Mouse (Mus musculus): Measurements from ENCODE around the gene Utrn. TPM values are rescaled to one million over a fixed set of nuclear protein-coding genes. Genes with fewer than 3 reads are reported as not detected.

Utrn gene
- total RNA-seq, 2 experiments from 2014 or later: 41.5 to 42.8 TPM

DNA sequence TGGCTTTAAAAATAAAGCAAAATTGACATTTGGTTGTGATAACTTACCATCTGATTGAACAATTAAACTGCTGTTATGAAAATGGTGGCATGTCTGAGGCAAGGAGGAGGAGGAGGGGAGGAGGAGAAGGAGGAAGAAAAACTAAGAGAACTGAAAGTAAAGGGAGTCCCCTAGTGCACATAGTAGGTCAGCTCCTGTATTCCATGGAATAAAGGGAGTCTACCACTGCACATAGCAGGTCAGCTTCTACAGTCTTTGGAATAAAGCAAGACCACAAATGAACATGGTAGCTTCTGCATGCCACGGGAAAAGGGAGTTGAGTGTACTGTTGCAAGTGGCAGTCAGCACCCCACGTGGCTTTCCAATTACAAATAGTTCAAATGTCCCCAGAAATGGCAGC, 323.7 kb downstream of the Utrn start:
- intact Hi-C loops (cut with DNase I): no loop called here
- no peak for DNase-seq (ENCODE audit: extremely low spot score in 1 of 2, low spot score in 2 of 2)

DNA sequence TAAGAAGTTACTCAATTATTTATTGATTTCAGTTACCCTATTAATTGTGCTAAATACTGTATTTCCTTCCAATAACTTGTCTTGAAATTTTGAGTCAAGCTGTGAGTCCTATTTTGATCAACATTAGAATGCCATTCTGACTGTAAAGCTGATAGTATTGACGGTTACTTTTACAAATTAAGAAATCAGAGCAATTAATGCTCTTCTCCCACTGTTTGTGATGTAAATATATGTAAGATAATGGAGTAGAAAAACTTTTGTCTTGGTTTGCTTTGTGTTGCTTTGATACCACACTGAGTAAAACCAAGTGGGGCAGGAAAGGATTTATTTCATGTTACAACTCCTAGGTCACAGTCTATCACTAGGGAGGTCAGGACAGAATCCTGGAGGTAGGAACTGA, 327.4 kb downstream of the Utrn start:
- no peak for DNase-seq (ENCODE audit: extremely low spot score in 1 of 2, low spot score in 2 of 2)
- intact Hi-C loops (cut with DNase I): no loop called here

DNA sequence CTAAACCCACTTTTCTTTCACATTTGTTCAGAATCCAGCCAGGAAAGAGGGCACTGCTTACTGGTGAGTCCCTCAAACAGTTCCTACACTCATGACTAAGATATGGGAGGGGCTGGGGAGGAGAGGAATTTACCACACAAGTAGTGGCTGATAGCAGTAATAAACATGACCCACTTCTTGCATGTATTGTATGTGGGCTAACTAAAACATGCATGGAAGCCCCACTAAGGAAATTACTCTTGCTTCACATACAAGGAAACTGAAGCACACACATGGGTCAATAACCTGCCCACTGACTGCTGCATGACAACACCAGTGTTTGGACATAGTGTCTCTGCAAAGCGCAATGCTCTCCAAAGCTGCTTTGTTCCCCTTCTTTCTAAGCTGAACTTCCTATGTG, 333.9 kb downstream of the Utrn start:
- intact Hi-C loops (cut with DNase I): no loop called here
- DNase-seq (ENCODE audit: extremely low spot score in 1 of 2, low spot score in 2 of 2): no peak

DNA sequence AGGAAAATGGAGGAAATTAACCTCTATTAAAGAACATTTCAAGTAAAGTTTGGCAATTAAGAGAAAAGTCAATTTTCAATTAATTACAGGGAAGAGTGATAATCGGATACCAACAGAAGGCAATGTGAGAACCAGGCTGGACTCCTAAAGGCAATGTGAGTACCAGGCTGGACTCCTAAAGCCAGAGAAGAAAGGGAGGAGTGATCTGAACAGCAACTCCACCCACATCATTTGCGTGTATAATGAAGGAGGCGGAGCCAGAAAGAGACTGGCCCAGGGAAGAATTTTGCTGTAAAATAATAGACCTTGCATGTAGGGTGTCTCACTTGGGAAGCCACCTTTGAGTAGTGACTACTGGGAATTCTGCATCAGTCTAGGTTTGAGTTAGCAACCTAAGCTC, 334.4 kb downstream of the Utrn start:
- intact Hi-C loops (cut with DNase I): no loop called here
- DNase-seq (ENCODE audit: extremely low spot score in 1 of 2, low spot score in 2 of 2): no peak

DNA sequence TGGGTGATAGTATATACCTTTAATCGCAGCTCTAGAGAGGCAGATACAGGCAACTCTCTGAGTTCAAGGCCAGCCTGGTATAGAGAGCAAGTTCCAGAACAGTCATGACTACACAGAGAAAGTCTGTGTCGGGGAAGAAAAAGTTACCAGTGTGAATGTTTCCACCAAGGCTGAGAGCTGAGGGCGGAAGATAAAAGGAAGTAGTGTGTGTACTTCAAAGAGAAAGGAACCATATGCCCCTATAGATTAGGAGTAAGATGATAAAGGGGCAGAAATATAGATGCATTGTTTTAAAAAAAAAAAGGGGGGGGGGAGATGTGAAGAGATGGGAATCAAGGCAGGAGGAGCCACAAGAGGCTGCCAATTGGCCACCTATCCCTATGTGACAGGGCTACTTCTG, 334.9 kb downstream of the Utrn start:
- intact Hi-C loops (cut with DNase I): no loop called here
- no peak for DNase-seq (ENCODE audit: extremely low spot score in 1 of 2, low spot score in 2 of 2)

DNA sequence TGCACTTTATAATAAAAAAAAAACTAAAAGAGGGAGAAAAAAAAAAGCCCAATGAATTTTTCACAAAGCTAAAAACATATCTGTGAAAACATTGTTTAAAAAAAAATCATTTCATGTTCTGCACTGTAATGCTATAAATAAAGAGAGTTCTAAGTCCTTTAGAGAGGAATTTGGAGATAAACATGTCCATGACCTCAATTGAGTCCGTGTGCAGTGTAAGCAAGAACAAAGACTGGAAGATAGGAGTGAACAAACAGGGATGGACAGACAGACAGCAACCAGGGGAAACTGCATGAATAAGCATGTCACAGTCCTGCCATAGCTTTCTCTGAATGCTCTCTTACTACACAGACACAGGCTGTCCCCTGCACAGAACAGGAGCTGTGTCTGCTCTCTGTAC, 347.1 kb downstream of the Utrn start:
- no peak for DNase-seq (ENCODE audit: extremely low spot score in 1 of 2, low spot score in 2 of 2)
- intact Hi-C loops (cut with DNase I): no loop called here

DNA sequence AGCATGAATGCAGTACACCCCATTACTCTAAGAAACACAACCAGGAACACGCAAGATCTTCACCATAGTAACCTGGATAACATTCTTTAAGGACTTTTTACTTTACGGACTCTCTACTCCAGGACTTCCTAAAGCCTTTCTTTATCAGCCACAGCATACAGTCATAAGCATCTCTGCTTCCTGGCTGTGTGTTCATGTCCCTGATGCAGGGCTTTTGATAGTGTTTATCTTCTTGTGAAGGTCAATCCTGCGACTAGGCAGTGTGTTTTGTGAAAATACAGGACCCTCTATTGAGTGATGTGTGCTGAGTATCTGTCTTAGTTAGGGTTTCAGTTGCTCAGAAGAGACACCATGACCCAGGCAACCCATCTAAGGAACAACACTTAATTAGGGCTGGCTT, 351.0 kb downstream of the Utrn start:
- intact Hi-C loops (cut with DNase I): no loop called here

DNA sequence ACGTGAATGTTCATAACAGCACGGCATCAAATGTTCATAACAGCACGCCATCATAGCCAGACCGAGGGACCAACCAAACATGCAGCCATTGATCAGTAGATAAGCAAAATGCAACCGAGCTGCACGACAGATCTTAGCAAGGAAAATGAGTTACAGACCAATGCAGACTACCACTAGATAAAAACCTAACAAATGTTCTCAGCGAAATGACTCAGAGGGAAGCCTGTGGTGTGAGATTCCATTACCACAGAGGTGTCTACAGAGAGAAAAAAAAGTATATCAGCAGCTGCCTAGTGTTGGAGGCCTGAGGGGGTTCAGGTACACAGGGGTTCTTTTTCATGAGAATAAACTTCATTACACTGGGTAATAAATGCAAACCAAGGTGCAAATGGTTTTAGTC, 363.6 kb downstream of the Utrn start:
- no peak for DNase-seq (ENCODE audit: extremely low spot score in 1 of 2, low spot score in 2 of 2)
- intact Hi-C loops (cut with DNase I): no loop called here

More for the DNA sequence above, 351.0 kb downstream of the Utrn start:
- no peak for DNase-seq (ENCODE audit: extremely low spot score in 1 of 2, low spot score in 2 of 2)

DNA sequence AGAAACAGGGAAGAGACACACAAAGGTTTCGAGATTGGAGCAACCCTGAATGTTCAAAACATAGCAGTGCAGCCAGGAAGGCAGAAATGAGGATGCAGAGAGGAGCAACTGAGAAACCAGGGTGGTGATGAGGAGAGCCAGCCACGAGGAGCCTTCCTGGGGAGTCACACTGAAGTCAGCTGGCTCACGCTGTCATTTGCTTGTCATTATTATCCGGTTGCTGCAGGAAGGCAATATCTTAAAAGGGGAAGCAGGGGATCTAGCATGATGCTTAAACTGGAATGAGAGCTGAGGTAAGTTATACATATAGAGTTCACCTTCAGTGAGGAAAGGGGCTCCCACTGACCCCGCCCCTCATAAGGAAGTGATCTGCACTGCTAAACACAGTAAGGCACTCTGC, 368.7 kb downstream of the Utrn start:
- DNase-seq (ENCODE audit: extremely low spot score in 1 of 2, low spot score in 2 of 2): no peak
- intact Hi-C loops (cut with DNase I): no loop called here

DNA sequence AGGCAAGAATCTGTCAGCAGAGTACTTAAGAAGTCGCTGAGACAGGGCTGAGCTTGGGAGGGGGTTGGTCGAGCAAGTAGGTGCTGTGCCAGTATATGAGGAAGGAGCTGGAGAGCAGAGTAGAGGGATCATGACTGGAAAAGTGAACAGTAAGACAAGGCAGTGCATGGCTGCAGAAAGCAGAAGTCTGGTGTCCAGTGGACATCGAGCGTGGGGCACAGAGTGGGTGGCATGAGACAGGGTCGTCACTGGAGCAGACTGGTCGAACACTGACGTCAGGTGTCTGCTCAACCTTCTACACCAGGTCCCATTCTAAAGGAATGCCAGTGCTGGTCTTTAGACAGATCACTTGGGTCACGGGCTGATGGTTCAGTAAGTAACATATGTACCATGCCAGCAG, 371.6 kb downstream of the Utrn start:
- intact Hi-C loops (cut with DNase I): no loop called here
- DNase-seq (ENCODE audit: extremely low spot score in 1 of 2, low spot score in 2 of 2): no peak

DNA sequence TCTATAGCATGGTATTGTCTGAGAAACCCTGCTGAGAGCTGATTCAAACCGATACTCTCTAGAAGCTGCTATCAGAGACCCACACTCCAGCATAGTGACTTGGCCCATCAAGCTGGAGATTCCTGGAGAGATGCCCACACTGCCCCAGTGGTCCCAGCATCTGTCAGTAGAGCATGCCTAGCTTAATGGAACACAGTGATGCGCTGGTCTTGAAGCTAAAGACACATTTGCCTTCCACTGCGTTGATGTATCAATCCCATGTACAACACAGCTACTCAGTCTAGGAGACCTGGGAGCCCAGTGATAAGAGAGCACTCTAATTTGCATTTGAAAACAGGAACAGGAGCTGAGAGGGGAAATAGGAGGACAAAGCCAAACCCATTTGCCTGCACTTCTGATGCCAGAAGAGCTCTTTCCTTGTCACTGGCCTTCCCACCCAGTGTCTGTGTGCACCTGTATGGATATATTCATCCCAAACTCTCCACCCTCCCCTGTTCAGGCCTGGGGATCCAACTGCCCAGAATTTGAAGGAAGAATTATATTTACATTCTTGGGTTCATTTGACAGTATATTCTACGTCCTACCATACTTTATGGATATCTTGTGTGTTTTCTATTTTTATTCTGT, 379.5 kb downstream of the Utrn start:
- intact Hi-C loops (cut with DNase I): no loop called here
- no peak for DNase-seq (ENCODE audit: extremely low spot score in 1 of 2, low spot score in 2 of 2)

DNA sequence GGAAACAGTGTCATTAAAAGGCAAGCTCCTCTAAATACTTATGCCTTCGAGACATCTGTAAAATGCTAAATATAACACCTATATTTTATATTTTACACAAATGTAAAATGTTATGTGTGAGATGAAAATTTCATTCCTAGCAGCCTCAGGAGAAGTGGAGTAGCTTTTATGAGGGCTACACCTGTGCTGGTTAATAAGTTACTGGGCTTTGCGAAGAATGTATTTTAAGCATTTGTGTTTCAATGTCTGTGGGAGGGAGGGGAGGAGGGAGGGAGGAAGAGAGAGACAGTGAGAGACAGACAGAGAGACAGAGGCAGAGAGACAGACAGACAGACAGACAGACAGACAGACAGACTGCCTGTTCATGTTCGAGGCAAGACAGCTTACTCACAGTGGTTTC, 380.6 kb downstream of the Utrn start:
- intact Hi-C loops (cut with DNase I): no loop called here
- DNase-seq (ENCODE audit: extremely low spot score in 1 of 2, low spot score in 2 of 2): no peak

DNA sequence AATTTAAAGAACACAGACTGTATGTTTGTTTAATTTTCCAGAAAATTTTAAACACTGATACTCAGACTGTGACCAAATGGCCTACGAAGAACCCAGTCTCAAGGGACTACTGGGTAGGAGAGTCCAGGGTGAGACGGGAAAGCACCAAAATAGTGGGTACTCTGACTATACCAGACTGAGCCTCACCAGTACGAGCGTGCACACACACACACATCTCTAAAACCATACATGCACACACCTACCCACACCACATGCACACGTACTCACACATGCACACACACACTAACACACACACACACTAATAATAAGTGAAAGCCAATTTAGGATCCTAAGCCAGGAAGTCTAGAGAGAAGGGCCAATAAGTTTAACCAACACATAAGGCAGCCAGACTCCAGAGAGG, 381.0 kb downstream of the Utrn start:
- no peak for DNase-seq (ENCODE audit: extremely low spot score in 1 of 2, low spot score in 2 of 2)
- intact Hi-C loops (cut with DNase I): no loop called here

DNA sequence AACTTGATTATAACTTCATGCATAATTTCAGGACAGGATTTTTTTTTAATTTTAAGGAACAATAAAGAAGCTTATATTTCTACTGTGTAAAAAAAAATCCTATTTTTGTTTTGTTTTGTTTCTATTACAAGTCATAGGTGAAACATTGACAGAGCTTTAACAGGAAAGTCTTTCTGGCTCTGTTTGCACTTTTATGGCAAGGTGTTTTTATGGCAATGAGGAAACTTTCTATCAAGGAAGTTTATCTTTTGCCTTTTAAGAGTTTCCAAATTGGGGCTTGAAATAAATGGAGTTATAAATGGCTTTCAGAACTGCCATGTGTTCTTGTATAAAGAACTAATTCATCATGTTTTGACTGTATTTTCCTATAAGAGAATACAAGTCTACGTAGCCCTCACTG, 385.7 kb downstream of the Utrn start:
- DNase-seq (ENCODE audit: extremely low spot score in 1 of 2, low spot score in 2 of 2): no peak
- intact Hi-C loops (cut with DNase I): no loop called here

DNA sequence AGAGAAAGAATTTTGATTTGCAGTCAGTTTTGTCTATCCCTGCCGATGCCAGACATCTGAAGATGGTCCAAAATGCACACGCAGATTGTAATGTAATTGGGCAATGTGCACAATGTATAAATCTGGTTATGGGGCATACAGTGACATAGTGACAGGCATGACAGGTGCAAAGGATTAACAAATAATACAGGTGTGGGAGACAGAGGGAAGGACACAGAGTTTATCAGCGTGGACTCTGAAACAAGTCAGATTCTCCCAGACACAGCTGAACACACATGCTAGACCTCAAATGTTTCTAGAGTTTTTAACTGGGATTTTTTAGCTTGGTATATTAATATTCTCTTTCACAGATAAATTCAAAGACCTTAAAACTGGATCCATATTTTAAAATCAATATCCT, 386.2 kb downstream of the Utrn start:
- intact Hi-C loops (cut with DNase I): no loop called here
- no peak for DNase-seq (ENCODE audit: extremely low spot score in 1 of 2, low spot score in 2 of 2)

DNA sequence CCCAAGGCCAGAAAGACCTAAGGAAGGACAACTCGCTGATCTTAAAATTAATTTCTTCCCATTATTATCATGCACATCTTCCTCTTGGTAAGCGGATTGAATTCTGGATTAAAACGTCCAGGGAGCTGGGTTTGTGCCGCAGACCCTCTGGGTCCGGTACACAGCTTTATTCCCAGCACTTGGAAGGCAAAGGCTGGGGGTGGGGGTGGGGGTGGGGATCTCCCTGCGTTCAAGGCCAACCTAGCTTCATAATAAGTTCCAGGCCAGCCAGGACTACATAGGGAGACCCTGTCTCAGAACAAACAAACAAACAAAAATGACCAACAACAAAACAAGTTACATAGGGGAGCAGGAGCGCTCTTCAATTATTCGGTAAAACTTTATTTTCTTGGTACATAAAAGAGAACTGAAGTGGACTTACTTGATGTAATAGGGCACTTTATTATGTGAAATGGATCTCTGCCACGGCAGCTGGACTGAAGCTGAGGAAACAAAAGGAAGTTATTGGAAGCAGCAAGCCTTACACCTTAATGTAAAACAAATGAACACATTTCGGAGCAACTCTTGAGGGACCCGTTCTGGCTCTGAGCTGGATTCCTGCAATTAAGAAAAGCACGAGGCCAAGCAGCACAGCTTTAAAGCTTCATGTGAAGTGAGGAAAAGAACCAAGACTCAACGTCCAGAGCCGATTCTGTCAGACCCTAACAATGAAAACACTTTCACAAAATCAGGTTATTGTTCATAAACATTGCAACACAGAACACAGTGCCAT, 394.1 kb downstream of the Utrn start:
- intact Hi-C loops (cut with DNase I): loop anchor here (10.0 kb wide), 1 partner anchor 130 kb away; no protein-coding TSS in a partner anchor
- no peak for DNase-seq (ENCODE audit: extremely low spot score in 1 of 2, low spot score in 2 of 2)

DNA sequence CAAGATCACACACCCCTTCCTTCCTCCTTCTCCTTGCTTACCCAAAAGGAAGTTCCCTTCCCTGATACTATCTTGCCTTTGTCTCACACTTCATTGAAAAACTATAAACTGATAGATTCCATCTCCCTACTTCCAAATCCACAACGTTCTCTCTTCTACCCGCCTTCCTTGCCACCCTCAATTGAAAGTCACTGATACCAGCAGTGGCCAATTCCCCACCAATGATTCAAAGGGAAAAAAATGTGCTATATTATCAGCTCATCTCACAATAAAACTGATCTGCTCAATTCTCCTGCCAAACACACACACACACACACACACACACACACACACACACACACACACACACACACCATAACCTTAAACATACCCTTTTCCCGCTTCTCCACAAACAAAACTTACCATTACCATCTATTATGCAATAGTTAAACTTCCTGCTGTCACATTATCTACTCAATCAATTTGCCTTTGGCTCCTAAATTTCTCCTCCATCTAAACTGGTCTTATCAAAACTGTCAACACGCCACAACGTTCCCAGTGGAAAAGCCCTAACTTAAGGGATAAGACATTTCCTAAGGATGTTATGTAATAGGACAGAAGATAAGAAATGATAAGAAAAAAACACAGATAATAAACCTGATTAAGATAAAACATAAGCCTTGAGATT, 399.6 kb downstream of the Utrn start:
- intact Hi-C loops (cut with DNase I): loop anchor here (10.0 kb wide), 1 partner anchor 135 kb away; no protein-coding TSS in a partner anchor
- no peak for DNase-seq (ENCODE audit: extremely low spot score in 1 of 2, low spot score in 2 of 2)

DNA sequence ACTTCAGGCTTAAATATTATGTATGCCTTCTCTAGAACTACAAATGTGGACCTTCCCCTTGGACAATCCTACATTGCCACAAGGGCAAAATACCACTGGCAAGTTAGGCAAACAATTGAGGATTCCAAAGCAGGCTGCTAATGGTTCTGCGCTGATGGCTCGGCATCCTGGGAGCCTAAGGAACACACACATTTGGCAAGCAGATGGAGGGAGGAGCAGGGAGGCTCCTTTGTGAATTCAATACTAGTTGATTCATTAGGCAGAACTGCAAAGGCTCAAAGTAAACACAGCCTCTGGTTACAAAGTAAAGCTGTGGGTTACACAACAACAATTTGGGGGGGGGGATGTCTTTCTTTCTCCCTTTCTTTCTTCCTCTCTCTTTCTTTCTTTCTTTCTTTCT, 401.6 kb downstream of the Utrn start:
- intact Hi-C loops (cut with DNase I): no loop called here
- no peak for DNase-seq (ENCODE audit: extremely low spot score in 1 of 2, low spot score in 2 of 2)

DNA sequence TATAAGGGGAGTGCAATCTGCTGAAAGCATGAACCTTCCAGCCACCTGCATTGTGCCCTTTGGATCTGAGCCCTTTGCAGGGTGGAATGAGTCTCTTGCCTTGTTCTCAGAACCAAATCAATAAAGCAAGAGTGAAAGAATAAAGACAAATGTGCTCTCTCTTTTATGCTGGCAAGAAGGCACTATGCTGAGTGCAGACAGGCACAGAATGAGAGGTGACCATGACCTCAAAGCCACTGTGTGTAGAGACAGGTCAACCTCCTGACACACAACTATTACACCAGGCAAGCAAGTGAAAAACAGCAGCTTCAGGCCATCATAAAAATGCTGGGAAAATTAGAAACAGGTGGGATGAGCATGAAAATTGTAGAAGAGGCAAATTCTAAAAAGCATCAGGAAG, 408.2 kb downstream of the Utrn start:
- intact Hi-C loops (cut with DNase I): no loop called here
- no peak for DNase-seq (ENCODE audit: extremely low spot score in 1 of 2, low spot score in 2 of 2)

DNA sequence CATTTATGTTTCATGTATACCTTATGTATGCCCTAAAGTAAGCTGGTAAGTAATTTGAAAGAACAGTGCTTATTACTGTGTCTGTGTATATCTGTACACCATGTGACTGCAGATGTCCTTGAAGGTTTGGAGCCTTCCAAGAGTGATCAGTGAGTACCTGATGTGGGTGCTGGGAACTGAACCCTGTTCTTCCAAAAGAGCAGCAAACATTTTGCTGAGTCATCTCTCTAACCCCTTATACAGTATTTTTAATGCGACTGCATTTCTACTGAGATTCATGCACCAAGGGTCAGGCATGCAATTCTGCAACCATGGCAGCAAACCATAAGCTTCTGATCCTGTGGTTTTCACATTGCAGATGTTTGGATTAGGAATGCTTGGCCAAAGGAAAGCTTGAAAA, 412.3 kb downstream of the Utrn start:
- intact Hi-C loops (cut with DNase I): no loop called here
- no peak for DNase-seq (ENCODE audit: extremely low spot score in 1 of 2, low spot score in 2 of 2)
